Mouse (Mus musculus) neural tube, embryonic 11.5 days (tissue): ENCODE data around the gene Slc22a17. TPM values are rescaled to one million over a fixed set of nuclear protein-coding genes. Genes with fewer than 3 reads are reported as not detected.

Source experiments
- ATAC-seq: fragments of 200-750 bp; cut with Nextera tagmentation; 2 replicates; pipeline ENCODE4 v1.8.0; 2017; ENCODE audit warnings: moderate number of reproducible peaks, mild to moderate bottlenecking, moderate TSS enrichment, moderate library complexity; ENCODE audit not compliant: insufficient read depth, low FRiP score, low TSS enrichment
- DNase-seq: peaks from one replicate; pipeline ENCODE4 v3.0.0-alpha.2; 2015; ENCODE audit warnings: low spot score
- H3K27ac ChIP-seq: fragments of 300-500 bp; sonication (generic); 2 replicates; pipeline ENCODE4 v1.5.1; 2014; ENCODE audit warnings: low read depth, mild to moderate bottlenecking, low read length
- H3K27me3 ChIP-seq: fragments of 300-500 bp; sonication (generic); 2 replicates; pipeline ENCODE4 v1.6.1; 2014; ENCODE audit warnings: mild to moderate bottlenecking, low read length, mixed read lengths; ENCODE audit not compliant: control insufficient read depth, insufficient read depth
- H3K36me3 ChIP-seq: fragments of 300-500 bp; sonication (generic); 2 replicates; pipeline ENCODE4 v1.6.1; 2014; ENCODE audit warnings: mild to moderate bottlenecking, low read length, moderate library complexity, mixed read lengths; ENCODE audit not compliant: control insufficient read depth, insufficient read depth
- H3K4me1 ChIP-seq: fragments of 300-500 bp; sonication (generic); 2 replicates; pipeline ENCODE4 v1.6.1; 2014; ENCODE audit warnings: low read length, mixed read lengths; ENCODE audit not compliant: control insufficient read depth, insufficient read depth
- H3K4me2 ChIP-seq: fragments of 300-500 bp; sonication (generic); 2 replicates; pipeline ENCODE4 v1.6.1; 2014; ENCODE audit warnings: low read depth, mild to moderate bottlenecking, moderate library complexity
- H3K4me3 ChIP-seq: fragments of 300-500 bp; sonication (generic); 2 replicates; pipeline ENCODE4 v1.5.1; 2014; ENCODE audit warnings: low read depth, low read length
- H3K9ac ChIP-seq: fragments of 300-500 bp; sonication (generic); 2 replicates; pipeline ENCODE4 v1.6.1; 2014; ENCODE audit warnings: mild to moderate bottlenecking, low read length
- H3K9me3 ChIP-seq: fragments of 300-500 bp; sonication (generic); 2 replicates; pipeline ENCODE4 v1.6.1; 2016; ENCODE audit warnings: low read length; ENCODE audit not compliant: control insufficient read depth
- WGBS: fragments of 180-500 bp; shearing (Covaris S2); extraction: QIAGEN DNeasy Blood & Tissue Kit; methylation state at CpG from one replicate; pipeline ENCODE4 v1.1.7; 2014; 5-methylcytosine and 5-hydroxymethylcytosine counted together
- polyA plus RNA-seq: library from polyadenylated mRNA; unstranded; fragments of >200 nt; fragmentation: Nextera tagmentation; extraction: Ambion mirVana; gene quantifications from 2 replicates; pipeline ENCODE4 v1.2.1, GENCODE M21; 2014

The Slc22a17 gene
- polyA plus RNA-seq, 1 experiment from 2014 or later: 45.8 TPM

- peaks cover 8% of the 10 kb centered on the region; the same call in 1 of the 2 replicates for H3K4me1 ChIP-seq
- peak overlapping the region; percentile 64 for H3K4me2 ChIP-seq
- peak overlapping the region; percentile 94 for H3K27ac ChIP-seq
- H3K9ac ChIP-seq: peak overlapping the region; percentile 98
- peak overlapping the region; percentile 93 for H3K4me3 ChIP-seq
- H3K36me3 ChIP-seq: peaks cover 11% of the 10 kb centered on the region
- DNase-seq (peak; percentile 62), ATAC-seq (peak; percentile 55)
- H3K9me3 ChIP-seq: no peaks in the 10 kb centered on the region
- H3K27me3 ChIP-seq: no peaks in the 10 kb centered on the region
- under 1% methylated on average over 44 of the region's 54 CpGs for WGBS
These were observed 18.4 kb downstream of the Slc22a17 start for GRCm38 (mm10) chr14:54894296-54895151.

- Histone ChIP-seq H3K4me1 (peaks cover 8% of the 10 kb centered on the region; the same call in 1 of the 2 replicates), H3K9me3 (no peaks in the 10 kb centered on the region), H3K4me2 (peak overlapping the region; percentile 45), H3K27ac (peak overlapping the region; percentile 94), H3K27me3 (no peaks in the 10 kb centered on the region), H3K9ac (peak overlapping the region; percentile 98), H3K36me3 (peaks cover 11% of the 10 kb centered on the region), H3K4me3 (peak overlapping the region; percentile 93)
- DNase-seq (peak; percentile 96), ATAC-seq (peak; percentile 98)
- WGBS: under 1% methylated on average over 38 of the region's 38 CpGs
These were observed 19.2 kb downstream of the Slc22a17 start for GRCm38 (mm10) chr14:54893651-54894181.

DNA sequence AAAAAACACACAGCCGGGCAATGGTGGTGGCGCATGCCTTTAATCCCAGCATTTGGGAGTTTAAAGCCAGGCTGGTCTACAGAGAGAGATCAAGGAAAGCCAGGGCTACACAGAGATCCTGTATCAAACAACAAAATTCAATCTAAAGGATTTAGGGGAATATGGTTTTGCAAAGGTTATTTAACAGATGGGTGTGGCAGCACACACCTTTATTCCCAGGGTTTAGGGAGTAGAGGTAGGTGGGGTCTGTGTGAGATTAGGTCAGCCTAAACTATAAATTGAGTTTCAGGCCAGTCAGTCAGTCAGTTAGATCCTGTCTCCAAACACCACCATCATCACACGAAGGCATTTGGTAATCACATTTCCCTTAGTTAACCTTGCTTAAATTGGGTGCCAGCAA, 20.7 kb downstream of the Slc22a17 start, which contains the start of gene Pabpn1:
TSS of gene Pabpn1 (plus strand) at position 301 of the 400 bp plus-strand sequence.
- H3K36me3 ChIP-seq: peaks cover 8% of the 10 kb centered on the region
- no peaks in the 10 kb centered on the region for H3K9me3 ChIP-seq
- 95% methylated on average over 3 of the region's 3 CpGs for WGBS
- no peaks in the 10 kb centered on the region for H3K27me3 ChIP-seq
- peaks cover 8% of the 10 kb centered on the region; the same call in 1 of the 2 replicates for H3K4me1 ChIP-seq
- peak within 1 kb of the TSS; percentile 45 for H3K4me2 ChIP-seq
- peak within 1 kb of the TSS; percentile 28 for H3K9ac ChIP-seq
- ATAC-seq: no peak
- no peak for DNase-seq
- no peak within 1 kb of the TSS for H3K27ac ChIP-seq
- peak within 1 kb of the TSS; percentile 93 for H3K4me3 ChIP-seq

DNA sequence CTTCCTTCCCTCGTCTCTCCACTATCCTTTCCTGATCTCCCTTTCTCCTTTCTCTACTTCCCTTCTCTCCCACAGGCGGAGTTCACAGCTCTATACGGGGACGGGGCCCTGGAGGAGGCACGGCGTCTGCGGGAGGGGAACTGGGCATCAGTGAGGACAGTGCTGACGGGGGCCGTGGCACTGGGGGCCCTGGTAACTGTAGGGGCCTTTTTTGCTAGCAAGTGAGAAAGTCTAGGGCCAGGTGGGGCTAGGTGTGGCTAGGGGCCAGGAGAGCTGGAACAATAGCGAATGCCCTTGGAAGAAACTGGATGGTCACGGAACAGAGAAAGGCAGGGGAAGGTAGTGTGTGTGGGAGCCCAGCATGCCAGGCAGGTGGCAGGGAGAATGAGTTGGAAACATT, 27.6 kb downstream of the Slc22a17 start:
- 95% methylated on average over 11 of the region's 11 CpGs for WGBS
- ATAC-seq (no peak), DNase-seq (no peak)
- H3K4me2 ChIP-seq: no peak overlapping the region
- H3K27me3 ChIP-seq: no peaks in the 10 kb centered on the region
- no peak overlapping the region for H3K4me3 ChIP-seq
- no peaks in the 10 kb centered on the region for H3K36me3 ChIP-seq
- no peak overlapping the region for H3K27ac ChIP-seq
- H3K9me3 ChIP-seq: no peaks in the 10 kb centered on the region
- no peak overlapping the region for H3K9ac ChIP-seq
- H3K4me1 ChIP-seq: peaks cover 7% of the 10 kb centered on the region

DNA sequence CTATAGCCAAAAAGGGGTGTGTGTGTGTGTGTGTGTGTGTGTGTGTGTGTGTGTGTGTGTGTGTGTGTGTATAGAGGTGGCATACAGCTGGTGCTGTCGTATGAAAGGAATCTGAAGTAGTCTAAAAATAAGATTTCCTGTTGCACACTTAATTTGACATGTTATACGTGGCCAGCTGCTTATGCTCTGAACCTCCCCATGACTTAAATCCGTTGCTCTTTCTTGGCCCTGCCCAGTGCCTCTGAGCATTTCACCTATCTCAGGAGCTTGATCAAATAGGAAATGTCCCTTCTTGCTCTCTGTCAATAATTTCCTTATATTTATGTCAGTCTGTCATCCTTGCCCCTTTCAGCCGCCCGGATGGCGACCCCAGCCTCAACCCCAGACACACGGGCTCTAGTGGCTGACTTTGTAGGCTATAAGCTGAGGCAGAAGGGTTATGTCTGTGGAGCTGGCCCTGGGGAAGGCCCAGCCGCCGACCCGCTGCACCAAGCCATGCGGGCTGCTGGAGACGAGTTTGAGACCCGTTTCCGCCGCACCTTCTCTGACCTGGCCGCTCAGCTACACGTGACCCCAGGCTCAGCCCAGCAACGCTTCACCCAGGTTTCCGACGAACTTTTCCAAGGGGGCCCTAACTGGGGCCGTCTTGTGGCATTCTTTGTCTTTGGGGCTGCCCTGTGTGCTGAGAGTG, 28.8 kb downstream of the Slc22a17 start:
- Histone ChIP-seq H3K27me3 (no peaks in the 10 kb centered on the region), H3K27ac (peak overlapping the region; percentile 75), H3K4me3 (peak overlapping the region; percentile 54), H3K4me2 (peak overlapping the region; percentile 66), H3K4me1 (peaks cover 7% of the 10 kb centered on the region), H3K9me3 (no peaks in the 10 kb centered on the region), H3K9ac (peak overlapping the region; percentile 53), H3K36me3 (no peaks in the 10 kb centered on the region)
- DNase-seq (no peak), ATAC-seq (no peak)
- 34% methylated on average over 21 of the region's 21 CpGs for WGBS

DNA sequence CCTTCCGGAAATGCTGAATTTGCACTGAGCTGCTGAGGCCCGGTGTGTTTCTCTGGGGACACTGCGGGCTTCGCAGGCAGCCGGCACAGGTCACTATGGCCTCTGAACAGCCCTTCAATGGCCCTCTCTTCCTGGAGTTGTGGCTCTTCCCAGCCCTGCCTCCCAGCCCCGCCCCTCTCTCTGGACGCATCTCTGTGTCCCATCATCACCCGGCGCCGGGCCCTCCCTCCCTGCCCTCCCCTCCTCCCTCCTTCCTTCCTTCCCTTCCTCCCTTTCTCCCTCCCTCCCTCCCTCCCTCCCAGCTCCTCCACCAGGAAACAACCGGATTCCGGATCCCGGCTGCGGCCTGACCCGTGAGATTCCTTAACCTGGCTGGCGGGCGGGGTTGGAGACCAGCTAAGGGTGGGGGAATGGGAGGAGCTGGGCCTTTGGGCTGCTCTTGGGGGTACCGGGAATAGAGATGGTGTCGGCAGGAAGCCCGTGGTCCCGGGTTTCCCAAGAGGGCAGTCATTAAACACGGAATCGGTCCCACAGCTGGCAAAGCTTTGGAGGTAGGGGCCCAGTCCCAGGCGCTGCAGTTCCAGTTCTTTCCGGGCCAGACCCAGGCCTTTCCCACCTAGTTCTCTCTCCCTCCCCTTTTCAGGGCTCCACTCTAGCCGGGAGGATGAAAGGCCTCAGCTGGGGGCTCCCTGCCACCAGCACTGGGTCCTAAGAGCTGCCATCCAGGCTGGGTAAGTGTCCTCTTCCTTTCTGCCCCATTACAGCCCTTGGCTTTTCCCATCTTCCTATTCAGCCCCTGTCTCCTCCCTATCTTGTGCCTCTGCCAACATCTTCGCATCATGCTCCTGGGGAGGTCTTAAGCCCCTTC, 29.5 kb downstream of the Slc22a17 start, which contains the start of the genes Bcl2l2 and Gm20521:
TSS of gene Bcl2l2 (plus strand) at position 224 of the 868 bp plus-strand sequence.
TSS of gene Gm20521 (plus strand) at position 288 of the 868 bp plus-strand sequence.
- Histone ChIP-seq H3K9me3 (no peaks in the 10 kb centered on the region), H3K9ac (peak within 1 kb of the TSS; percentile 53), H3K4me1 (peaks cover 7% of the 10 kb centered on the region), H3K27ac (peak within 1 kb of the TSS; percentile 75), H3K36me3 (no peaks in the 10 kb centered on the region), H3K4me3 (peak within 1 kb of the TSS; percentile 54), H3K27me3 (no peaks in the 10 kb centered on the region), H3K4me2 (peak within 1 kb of the TSS; percentile 66)
- under 1% methylated on average over 23 of the region's 27 CpGs for WGBS
- ATAC-seq (peak; percentile 93), DNase-seq (peak; percentile 89)

GRCm38 (mm10) chr14:54877048-54877715, 35.8 kb downstream of the Slc22a17 start, which contains the start of gene Ppp1r3e:
Gene Ppp1r3e (minus strand): TSS chr14:54877550.
- H3K9ac ChIP-seq: peak within 1 kb of the TSS; percentile 61
- peak within 1 kb of the TSS; percentile 99 for H3K4me2 ChIP-seq
- H3K4me1 ChIP-seq: 0 out of 2 replicates have a peak, but pooled peaks cover 6% of the 10 kb centered on the region
- peak within 1 kb of the TSS; percentile 67 for H3K27ac ChIP-seq
- WGBS: under 1% methylated on average over 54 of the region's 61 CpGs
- no peaks in the 10 kb centered on the region for H3K27me3 ChIP-seq
- peak within 1 kb of the TSS; percentile 67 for H3K4me3 ChIP-seq
- DNase-seq: peak; percentile 75
- no peaks in the 10 kb centered on the region for H3K36me3 ChIP-seq
- H3K9me3 ChIP-seq: no peaks in the 10 kb centered on the region
- peak; percentile 66 for ATAC-seq
